Mouse (Mus musculus) cerebral cortex, adult 2 months (tissue): Measurements from ENCODE around the gene Slc12a9.

Experiments
- WGBS: fragments of 180-500 bp; shearing (Covaris S2); methylation state at CpG from one replicate; pipeline ENCODE4 v1.1.7; 2018; 5-methylcytosine and 5-hydroxymethylcytosine counted together

Slc12a9 gene

GRCm38 (mm10) chr5:137307071-137307912 lies 26.1 kb downstream of the Slc12a9 start, which contains the start of gene Srrt:
TSS of gene Srrt (minus strand) at chr5:137307674.
- under 1% methylated on average over 67 of the region's 72 CpGs for WGBS

- 6% methylated on average over 12 of the region's 12 CpGs for whole genome bisulfite sequencing
Observed at GRCm38 (mm10) chr5:137306439-137307005, 26.9 kb downstream of the Slc12a9 start.

- 27% methylated on average over 3 of the region's 3 CpGs for WGBS
Observed at GRCm38 (mm10) chr5:137305822-137306221, 27.6 kb downstream of the Slc12a9 start.

GRCm38 (mm10) chr5:137304816-137305215 lies 28.6 kb downstream of the Slc12a9 start:
- 31% methylated on average over 4 of the region's 4 CpGs for WGBS

- WGBS, result 38% methylated on average over 3 of the region's 3 CpGs
Observed at GRCm38 (mm10) chr5:137304165-137304564, 29.2 kb downstream of the Slc12a9 start.

GRCm38 (mm10) chr5:137303609-137304008 lies 29.8 kb downstream of the Slc12a9 start:
- WGBS, result 84% methylated on average over 4 of the region's 4 CpGs

GRCm38 (mm10) chr5:137301253-137301652 lies 32.1 kb downstream of the Slc12a9 start:
- 51% methylated on average over 21 of the region's 21 CpGs for WGBS

- WGBS, result 83% methylated on average over 7 of the region's 7 CpGs
Observed at GRCm38 (mm10) chr5:137299240-137299639, 34.2 kb downstream of the Slc12a9 start.

GRCm38 (mm10) chr5:137297126-137297525 lies 36.3 kb downstream of the Slc12a9 start:
- 88% methylated on average over 14 of the region's 14 CpGs for WGBS

- 88% methylated on average over 15 of the region's 15 CpGs for WGBS
Observed at GRCm38 (mm10) chr5:137295712-137296111, 37.7 kb downstream of the Slc12a9 start.

- WGBS, result 70% methylated on average over 9 of the region's 9 CpGs
Observed at GRCm38 (mm10) chr5:137295296-137295695, 38.1 kb downstream of the Slc12a9 start.

GRCm38 (mm10) chr5:137294744-137295093 lies 38.7 kb downstream of the Slc12a9 start:
- 8% methylated on average over 18 of the region's 18 CpGs for WGBS

- WGBS, result under 1% methylated on average over 52 of the region's 52 CpGs
Observed at GRCm38 (mm10) chr5:137293839-137294743, 39.3 kb downstream of the Slc12a9 start, which contains the start of gene Ufsp1. TSS of gene Ufsp1 (plus strand) at chr5:137294629.

GRCm38 (mm10) chr5:137293282-137293681 lies 40.1 kb downstream of the Slc12a9 start:
- WGBS, result under 1% methylated on average over 15 of the region's 15 CpGs

GRCm38 (mm10) chr5:137291381-137291926 lies 41.9 kb downstream of the Slc12a9 start:
- 79% methylated on average over 15 of the region's 15 CpGs for WGBS

- 38% methylated on average over 15 of the region's 15 CpGs for WGBS
Observed at GRCm38 (mm10) chr5:137290677-137291076, 42.7 kb downstream of the Slc12a9 start.

- WGBS, result 64% methylated on average over 13 of the region's 13 CpGs
Observed at GRCm38 (mm10) chr5:137289591-137290365, 43.6 kb downstream of the Slc12a9 start.

GRCm38 (mm10) chr5:137288999-137289470 lies 44.4 kb downstream of the Slc12a9 start:
- 5% methylated on average over 25 of the region's 25 CpGs for WGBS

GRCm38 (mm10) chr5:137287953-137288743 lies 45.2 kb downstream of the Slc12a9 start:
- WGBS, result under 1% methylated on average over 45 of the region's 65 CpGs
